Mouse (Mus musculus): Measurements from ENCODE around the gene Hoxa10.

Hoxa10 gene

DNA sequence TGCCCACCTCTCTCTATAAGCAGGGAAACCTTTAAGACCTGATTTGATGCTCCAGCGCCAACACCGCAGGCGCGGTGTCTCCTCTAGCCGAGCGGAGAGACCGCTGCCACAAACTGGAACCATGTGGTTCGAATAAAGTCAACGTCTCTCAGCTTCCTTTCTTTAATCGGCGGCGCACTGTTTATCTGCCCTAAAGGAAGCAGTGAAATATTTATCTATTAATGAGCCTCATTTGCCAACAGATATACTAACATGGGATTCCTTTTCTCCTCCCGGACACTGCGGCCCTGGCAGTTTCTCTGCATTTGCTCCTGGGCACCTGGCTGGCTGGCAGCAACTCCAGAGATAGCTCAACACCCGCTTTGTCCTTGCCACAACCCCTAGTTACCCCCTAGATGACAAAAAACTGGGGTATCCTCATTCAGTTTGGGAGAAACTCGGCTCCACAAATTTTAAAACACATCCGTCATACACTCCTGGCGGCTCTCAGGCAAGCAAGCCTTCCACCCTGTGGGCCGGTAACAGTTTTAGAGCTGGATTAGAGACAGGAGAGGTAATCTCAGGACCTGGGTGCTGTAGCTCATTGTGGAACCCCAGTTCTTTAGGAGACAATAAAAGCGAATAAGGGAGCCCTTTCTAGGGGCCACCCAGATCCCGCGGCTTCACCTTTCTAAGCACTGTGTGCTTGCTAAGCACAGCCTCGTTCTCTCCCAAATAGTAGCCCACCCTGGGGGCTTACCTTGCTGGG, 22.6 kb downstream of the Hoxa10 start:
- peak in 1 of 2 experiments; percentile 53 for DNase-seq (ENCODE audit: low spot score in 2 of 2)

DNA sequence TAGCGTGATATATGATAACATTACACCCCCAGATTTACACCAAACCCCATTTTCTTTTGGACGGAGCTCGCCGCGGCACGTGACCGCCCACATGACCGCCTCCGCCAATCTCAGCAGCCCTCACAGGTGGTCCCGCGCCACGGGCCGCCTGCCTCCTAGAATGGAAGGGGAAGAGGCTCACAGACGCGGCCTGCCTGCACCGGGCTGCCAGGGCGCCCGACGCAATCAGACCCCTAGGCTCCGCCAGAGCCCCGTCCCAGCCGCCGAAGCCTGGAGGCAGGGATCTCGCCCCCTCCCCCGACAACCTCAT, 23.2 kb downstream of the Hoxa10 start:
- DNase-seq (ENCODE audit: low spot score in 2 of 2) = peak in 1 of 2 experiments; percentile 75

DNA sequence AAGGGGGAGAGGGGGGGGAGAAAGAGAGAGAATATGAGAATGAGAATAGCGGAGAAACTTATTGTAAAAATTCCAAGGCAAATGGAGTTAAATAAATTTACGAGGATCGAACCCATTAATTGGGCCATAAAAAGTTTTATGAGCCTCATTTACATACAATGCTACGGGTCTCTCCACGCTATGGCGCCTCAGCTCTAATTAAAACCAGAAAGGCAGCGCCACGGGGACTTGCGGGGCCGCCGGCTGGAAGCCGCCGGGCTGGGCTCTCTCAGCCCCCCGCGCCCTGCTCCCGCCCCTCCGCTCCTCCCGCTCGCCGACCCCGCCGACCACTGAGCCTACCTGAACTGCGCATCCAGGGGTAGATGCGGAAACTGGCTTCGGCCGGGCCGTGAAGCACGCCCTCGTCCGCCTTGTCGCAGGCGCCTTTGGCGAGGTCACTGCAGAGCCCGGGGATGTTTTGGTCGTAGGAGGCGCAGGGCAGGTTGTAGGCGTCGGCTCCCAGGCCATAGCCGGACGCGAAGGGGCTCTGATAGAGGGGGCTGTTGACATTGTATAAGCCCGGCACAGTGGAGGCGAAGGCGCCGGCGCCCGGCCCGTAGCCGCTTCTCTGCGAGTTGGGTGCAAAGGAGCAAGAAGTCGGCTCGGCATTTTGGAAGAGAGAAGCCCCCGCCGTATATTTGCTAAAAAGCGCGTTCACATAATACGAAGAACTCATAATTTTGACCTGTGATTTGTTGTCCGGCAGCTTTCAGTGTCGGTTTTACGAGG, 23.8 kb downstream of the Hoxa10 start:
- peak in 1 of 2 experiments; percentile 63 for DNase-seq (ENCODE audit: low spot score in 2 of 2)

DNA sequence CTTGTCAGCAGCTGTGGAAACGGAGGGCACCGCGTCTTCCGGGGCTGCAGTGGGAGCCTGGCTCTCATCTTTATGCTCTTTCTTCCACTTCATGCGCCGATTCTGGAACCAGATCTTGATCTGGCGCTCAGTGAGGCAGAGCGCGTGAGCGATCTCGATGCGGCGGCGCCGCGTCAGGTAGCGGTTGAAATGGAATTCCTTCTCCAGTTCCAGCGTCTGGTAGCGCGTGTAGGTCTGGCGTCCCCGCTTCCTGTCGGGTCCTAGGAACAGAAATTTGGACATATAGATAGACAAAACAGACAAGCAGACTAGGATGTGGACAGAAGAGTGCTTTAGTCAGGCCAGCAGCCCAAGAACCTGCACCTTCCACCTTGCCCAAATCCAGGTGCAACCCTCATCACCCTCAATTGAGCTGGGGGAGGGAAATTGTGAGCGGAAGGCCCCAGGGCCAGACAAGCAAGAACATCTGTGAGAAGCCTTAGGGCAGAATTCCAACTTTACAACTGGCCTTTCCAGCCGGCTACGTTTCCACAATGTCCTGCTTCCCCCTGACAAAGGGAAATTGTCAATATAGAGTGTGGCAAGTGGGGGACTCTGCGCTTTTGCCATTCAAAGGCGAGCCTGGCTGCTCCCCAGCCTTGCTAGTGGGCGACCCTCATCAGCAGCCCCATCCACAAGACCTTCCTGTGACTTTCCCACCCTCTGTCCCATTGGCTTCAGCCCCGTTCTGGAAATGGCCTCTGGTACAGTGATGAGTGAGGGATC, 24.7 kb downstream of the Hoxa10 start:
- DNase-seq (ENCODE audit: low spot score in 2 of 2) = peak in 1 of 2 experiments; percentile 57

DNA sequence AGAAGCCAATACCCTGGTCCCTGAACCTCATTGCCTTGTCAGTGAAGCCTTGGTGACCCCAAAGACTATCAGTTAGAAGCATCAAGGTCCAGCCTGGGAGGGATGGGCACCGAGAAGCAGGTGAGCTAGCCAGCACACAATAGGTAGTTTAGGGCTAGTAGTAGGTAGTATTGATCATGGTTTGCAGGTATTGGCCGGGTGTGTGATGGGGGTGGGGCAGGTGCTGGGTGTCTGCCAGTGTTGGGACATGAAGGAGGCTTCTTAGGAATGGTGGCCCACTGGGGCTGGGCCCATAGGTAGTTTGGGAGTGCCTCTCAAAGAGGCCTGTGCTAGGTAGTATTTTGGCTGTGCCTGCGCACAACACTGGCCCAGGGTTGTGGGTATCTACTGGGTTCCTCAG, 25.6 kb downstream of the Hoxa10 start:
- DNase-seq (ENCODE audit: low spot score in 2 of 2) = peak in 1 of 2 experiments; percentile 55

DNA sequence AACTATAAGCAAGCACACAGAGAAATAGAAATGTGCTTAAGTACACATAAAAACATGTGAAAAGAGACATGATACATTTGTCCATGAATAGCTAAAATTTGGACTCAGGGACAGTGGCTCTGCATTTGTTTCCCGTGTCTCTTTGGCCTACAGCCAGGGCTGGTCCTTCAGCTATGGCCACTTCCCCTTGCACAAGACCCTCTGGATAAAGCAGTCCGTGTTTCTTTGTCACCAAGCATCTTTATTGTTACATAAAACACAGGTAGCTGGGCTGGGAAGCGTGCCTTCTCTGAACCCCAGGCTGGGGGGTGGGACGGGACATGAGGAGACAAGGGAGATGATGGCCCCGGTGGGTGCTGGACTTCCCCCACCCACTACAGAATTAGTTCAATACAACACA, 26.4 kb downstream of the Hoxa10 start:
- DNase-seq (ENCODE audit: low spot score in 2 of 2) = no peak

DNA sequence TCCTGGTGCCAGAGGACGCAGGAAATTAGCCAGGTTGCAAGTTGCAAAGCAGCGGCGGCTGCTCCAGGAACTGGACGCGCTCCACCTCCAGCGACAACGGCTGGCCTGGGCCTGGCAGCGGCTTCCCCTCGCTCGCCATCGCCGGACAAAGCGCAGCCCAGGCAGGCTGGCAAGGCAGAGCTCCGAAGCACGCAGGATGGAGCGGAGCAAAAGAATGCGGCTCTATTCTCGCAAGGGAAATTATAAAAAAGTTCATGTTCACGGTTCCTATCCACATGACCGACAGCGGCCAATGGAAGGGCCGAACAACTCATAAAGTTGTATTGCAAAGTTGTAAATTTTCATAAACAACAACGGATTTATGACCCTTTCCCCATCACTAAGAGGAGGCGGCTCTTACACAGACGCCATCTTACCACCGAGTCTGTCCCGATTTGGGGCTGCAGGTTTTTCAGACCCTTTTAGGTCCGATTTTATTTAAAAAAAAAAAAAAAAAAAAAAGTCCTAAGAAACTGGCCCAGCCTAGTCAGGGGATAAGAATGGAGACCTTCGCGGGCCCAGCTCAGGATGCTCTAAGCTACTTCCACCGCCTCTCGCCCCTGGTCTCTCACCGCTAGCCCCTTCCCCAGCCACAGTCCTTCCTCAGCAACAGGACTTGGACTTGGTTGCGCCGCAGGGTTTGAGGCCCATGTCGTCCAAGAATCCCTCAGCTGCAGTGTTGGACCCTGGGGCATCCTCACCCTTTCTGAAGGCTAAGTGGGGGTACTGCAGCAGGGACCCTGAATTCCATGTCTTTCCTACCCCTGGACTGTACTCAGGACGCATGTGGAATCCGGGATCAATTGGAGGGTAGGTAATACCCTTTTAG, 27.3 kb downstream of the Hoxa10 start, which contains the start of the genes Hoxa3 and Gm28308:
Gene Hoxa3, minus strand, starts transcription at position 218 of the 868 bp plus-strand sequence.
Gene Gm28308, minus strand, starts transcription at position 221 of the 868 bp plus-strand sequence.
- DNase-seq (ENCODE audit: low spot score in 2 of 2) = no peak

DNA sequence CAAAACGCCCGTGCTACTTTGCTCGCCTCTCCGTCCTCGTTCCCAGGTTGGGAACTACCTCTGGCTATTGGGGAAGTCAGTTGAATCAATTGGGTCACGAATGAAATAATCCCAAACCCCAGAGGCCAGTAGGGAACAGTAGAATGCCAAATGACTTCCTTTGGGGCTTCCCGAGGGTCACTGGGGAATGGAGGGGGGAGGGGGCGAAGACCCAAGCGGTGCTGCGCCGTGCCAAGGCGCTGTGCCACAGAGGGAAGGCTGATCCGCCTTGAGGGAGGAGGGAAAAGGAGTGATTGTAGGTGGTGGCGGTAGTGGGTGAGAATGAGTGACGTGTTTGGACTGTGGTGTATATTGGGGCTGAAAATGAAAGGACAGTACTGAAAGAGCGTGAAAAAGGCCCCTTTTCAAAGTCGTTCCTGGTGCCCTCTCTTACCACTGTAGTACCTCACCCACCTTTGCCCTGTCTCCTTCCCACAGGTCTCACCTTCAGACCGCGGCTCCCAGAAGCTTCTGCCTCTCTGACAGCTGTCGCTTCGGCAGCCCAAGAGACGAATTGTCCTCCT, 28.0 kb downstream of the Hoxa10 start:
- no peak for DNase-seq (ENCODE audit: low spot score in 2 of 2)

DNA sequence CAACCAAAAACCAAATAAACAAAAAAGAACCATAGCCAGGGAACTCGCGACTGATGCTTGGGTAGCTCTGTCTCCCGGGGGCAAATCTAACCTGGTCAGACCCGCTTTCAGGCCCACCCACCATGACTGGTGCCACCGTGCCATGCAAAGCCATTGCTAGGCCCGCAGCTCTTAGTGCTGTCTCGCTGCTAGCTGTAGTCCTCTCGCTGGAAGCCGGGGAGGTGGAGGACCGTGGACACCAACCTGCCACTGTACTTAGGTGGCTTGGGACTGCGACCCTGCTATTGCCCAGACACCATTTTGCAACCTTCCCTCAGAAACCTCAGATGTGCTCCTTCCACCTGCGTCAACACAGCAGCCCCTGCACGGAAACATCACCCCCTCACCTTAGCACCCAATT, 28.7 kb downstream of the Hoxa10 start:
- no peak for DNase-seq (ENCODE audit: low spot score in 2 of 2)

DNA sequence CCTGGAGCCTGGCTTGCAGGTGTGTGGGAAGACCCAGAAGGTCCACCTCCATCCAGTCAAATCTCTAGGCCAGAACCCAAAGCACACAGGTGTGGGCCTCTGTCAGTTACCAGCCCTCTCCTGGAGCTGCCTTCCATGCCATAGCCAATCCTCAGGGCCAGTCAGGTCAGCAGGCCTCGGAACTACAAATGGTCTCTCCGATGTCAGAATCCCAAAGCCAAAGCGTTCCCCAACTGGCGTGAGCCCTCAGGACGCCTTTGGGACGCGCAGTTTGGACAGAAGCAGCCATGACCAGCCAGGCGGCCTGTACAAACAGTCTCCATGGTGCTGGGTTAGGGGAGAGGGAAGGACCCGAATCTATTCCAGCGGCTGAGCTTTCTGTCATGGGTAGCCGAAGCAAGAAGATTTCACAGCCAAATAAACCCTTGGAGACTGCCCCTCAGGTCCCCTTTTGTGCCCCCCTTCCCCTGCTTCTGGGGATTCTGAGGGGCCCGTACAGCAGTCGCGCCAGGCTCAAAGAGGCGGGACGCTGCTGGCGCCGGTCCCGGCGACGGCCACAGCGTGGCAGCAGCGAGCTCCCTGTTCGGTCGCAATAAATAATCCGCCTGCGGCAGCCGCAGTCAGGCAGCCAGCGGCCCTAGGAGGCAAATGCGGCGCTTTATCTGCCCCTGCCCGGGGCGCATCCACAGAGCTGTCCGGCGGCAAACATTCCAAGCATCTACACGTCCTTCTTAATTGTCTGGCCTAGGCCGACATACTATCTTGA, 29.3 kb downstream of the Hoxa10 start:
- DNase-seq (ENCODE audit: low spot score in 2 of 2) = peak; percentile 58 to 84

DNA sequence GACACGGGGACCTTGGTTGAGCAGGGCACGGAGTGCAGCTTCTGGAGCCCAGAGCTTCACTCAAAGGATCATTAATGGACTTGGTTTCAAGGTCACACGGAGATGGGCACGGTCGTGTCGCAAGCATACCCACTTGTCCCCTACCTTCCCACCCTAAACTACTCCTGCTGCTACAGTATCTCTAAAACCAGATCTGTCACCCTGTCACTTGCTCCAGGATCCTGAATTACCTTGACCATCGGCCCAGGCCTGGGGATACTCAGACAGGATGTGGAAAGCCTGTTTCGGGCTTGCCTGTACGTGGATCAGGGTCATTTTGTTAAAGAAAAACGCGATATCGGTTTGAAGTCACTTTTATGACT, 31.0 kb downstream of the Hoxa10 start:
- no peak for DNase-seq (ENCODE audit: low spot score in 2 of 2)

DNA sequence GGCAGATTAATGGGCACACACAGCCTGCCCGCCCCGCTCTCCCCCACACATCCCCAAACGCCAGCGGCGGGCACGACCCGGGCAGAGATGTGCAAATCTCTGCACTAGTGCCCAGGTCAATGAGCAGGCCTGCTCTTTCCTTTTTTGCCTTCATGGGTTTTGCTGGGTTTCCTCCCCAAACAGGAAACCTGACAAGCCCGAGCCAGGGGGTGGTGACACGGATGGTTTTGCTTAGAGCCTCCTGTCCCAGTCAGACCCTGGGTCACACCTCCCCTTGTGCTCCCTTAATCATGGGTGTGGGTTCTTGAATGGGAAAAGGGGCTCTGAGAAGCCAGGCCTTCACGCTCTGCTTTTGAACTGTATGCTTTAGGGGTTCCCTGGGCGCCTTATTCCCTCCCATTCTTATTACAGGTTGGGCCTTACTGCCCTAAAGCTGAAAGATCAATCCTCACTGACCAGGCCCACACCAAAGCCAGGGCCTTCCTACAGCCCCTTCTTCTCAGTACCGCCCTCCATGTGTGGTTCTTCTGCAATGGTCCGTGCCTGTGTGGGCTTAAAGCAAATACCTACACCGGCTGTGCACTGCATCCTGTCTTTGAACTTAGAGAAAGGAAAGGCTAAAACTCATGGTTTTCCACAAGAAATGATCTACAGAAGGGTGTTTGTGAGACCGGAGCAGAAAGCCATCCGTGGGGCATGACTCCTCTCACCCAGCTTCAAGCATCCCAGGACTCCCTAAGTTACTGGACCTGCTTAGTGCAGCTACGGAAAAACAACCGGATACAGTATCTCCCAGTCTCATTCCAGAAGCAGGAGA, 31.6 kb downstream of the Hoxa10 start:
- DNase-seq (ENCODE audit: low spot score in 2 of 2) = peak in 1 of 2 experiments; percentile 55

DNA sequence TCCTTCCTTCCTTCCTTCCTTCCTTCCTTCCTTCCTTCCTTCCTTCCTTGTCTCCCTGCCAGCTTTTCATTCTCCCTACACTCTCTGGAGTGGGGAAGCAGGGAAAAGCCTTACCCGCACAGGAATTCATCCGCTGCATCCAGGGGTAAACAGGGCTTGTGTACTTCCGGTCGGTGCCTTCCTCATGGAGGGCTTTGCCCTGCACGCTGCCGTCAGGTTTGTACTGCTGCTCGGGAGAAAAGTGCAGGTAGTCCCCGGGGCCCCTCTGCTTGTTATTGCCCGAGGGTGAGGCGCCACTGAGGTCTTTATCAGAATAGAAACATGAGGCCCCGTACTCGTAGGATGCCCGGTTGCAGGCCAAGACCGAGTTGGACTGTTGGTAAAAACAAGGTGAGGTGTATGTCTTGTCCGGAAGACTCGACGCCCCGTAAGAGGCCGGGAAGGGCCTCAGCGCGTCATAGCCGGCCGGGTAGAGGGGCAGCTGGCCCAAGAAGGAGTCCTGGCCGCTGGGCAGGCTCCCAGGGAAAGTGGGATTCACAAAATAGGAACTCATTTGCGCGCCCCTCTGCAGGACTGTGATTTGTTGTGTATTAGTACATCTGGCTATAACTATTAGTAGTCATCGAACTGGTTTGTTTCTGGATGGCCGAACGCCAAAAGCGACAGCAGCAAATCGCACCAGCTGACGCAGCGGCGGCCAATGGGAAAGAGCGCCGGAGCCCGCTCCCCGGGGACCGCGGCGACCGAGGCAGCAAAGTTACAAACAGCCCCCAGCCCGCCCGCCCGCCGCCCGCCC, 32.4 kb downstream of the Hoxa10 start, which contains the start of gene Hoxa6:
Gene Hoxa6, minus strand, starts transcription at position 651 of the 796 bp plus-strand sequence.
- no peak for DNase-seq (ENCODE audit: low spot score in 2 of 2)

DNA sequence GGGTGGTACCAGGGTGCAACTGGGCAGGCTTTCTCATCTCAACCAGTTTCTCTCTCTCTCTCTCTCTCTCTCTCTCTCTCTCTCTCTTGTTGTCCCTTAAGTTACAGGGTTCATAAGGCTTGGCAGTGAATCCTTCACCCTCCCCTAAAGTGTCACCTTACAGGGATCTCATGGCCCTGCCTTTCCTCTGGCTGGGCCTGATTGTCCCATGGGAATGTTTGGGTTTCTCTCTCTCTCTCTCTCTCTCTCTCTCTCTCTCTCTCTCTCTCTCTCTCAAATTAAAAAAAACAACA, 33.0 kb downstream of the Hoxa10 start:
- DNase-seq (ENCODE audit: low spot score in 2 of 2) = no peak

DNA sequence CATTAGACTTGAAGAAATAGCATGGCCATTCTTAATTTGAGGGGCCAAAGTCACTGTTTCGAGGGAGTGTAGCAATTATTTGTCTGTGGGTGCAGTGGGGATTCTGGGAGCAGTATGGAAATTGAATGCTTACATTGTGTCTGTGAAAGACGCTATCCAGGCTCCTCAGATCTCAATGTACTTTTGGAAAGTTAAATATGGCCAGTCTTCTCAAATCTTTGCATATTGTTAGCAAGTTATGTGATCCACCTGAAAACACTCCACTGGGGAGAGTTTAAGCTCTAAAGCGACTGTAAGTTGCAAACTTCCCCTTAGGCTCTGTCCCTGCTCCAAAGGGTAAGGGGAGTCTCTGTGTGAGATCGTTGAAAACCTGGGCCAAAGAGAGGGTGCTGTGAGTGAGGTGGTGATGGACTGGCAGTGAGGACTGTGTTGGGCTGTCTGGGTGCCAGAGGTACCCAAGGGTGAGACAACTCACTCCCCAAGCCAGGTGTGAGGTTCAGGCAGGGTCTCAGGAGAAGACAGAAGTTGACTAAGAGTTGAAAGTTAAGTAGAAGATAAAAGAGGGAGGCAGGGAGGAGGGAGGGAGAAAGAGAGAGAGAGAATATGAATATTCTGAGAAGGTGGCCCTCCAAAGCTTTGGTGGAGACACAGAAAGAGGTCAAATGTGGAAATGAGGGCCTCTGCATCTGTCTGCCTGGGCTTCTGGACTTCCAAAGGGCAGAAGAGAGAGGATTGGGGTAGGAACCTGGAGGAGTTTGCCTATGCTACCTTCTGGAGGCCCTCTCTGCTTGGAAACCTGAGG, 33.6 kb downstream of the Hoxa10 start:
- no peak for DNase-seq (ENCODE audit: low spot score in 2 of 2)

DNA sequence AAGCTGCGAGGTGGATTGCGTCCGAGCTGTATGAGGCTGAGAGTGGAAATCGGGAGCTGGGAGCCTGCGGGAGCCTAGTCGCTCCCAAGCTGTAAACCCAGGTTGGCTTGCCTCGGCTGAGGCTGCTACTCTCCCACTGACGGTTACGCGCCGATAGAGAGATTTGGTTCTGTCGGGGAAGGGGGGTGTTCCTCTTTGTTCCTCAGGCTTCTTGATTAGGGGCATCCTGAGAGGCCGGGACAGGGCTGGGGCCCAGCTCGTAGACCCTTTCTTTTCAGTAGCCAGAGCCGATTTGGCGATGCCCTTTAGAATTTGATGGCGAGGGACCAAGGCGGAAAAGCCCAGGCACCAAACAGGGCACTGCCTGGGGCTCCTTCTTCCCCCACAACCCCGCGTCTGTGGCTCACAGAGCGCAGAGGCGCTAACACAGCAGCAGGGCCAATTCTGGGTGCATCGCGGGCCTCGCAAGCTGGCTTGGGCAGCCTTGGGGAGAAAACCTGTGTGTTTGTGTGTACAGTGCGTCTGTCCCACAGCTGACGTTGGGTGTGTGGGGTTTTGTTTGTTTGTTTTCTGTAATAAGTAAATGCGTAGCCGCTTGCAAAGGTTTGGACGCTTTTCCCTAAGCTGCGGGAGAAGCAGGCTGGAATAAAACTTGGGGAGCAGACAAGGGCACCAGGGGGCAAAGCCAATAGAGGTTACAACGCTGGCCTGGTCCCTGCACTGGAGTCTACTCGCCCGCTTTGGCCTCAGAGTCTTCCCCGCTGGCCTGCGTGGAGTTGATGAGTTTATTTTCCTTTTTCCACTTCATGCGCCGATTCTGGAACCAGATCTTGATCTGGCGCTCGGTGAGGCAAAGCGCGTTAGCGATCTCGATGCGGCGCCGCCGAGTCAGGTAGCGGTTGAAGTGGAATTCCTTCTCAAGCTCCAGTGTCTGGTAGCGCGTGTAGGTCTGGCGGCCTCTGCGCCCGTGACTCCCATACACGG, 34.7 kb downstream of the Hoxa10 start:
- DNase-seq (ENCODE audit: low spot score in 2 of 2) = peak in 1 of 2 experiments; percentile 55

DNA sequence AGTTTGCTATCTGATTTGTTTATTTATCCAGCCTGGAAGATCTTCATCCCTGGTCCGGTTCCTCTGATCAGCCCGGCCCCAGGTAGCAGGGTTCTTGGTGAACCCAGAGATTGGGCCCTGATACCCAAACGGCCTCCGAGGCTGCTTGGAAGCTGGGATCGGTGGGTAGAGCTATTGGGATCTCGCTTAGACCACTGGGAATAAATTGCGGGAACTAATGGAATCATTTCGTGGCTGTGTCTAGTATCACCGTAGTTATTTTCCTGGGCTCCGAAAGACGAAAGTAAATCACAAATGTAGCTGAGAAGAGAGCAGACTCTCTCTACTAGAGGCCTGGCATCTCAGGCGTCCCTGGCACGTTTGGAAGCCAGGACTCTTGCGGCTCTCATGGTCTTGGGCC, 35.4 kb downstream of the Hoxa10 start:
- DNase-seq (ENCODE audit: low spot score in 2 of 2) = no peak
